Mouse (Mus musculus): ENCODE data around the gene Sh3rf3.

Gene Sh3rf3

GRCm38 (mm10) chr10:58855199-58855751, 42.1 kb downstream of the Sh3rf3 start:
- DNase-seq = no peak

- DNase-seq = no peak
Measured at GRCm38 (mm10) chr10:58855814-58856213, 42.7 kb downstream of the Sh3rf3 start.

- no peak for DNase-seq
Measured at GRCm38 (mm10) chr10:58856742-58857141, 43.6 kb downstream of the Sh3rf3 start.

- DNase-seq = no peak
Measured at GRCm38 (mm10) chr10:58864735-58865134, 51.6 kb downstream of the Sh3rf3 start.

GRCm38 (mm10) chr10:58867536-58867935, 54.4 kb downstream of the Sh3rf3 start:
- no peak for DNase-seq

GRCm38 (mm10) chr10:58869836-58870235, 56.7 kb downstream of the Sh3rf3 start:
- DNase-seq = no peak

GRCm38 (mm10) chr10:58871149-58871820, 58.1 kb downstream of the Sh3rf3 start:
- DNase-seq = no peak

GRCm38 (mm10) chr10:58871821-58872577, 58.8 kb downstream of the Sh3rf3 start:
- DNase-seq = no peak

GRCm38 (mm10) chr10:58877835-58878234, 64.7 kb downstream of the Sh3rf3 start:
- no peak for DNase-seq

GRCm38 (mm10) chr10:58878636-58879035, 65.5 kb downstream of the Sh3rf3 start:
- DNase-seq = no peak

GRCm38 (mm10) chr10:58882741-58883140, 69.6 kb downstream of the Sh3rf3 start:
- no peak for DNase-seq

GRCm38 (mm10) chr10:58885351-58885750, 72.2 kb downstream of the Sh3rf3 start:
- DNase-seq = no peak

GRCm38 (mm10) chr10:58885816-58886215, 72.7 kb downstream of the Sh3rf3 start:
- DNase-seq = no peak

GRCm38 (mm10) chr10:58890671-58891439, 77.7 kb downstream of the Sh3rf3 start:
- no peak for DNase-seq

GRCm38 (mm10) chr10:58895431-58895830, 82.3 kb downstream of the Sh3rf3 start:
- DNase-seq = no peak

- no peak for DNase-seq
Measured at GRCm38 (mm10) chr10:58897009-58897543, 83.9 kb downstream of the Sh3rf3 start.

- no peak for DNase-seq
Measured at GRCm38 (mm10) chr10:58905253-58905652, 92.1 kb downstream of the Sh3rf3 start.

- no peak for DNase-seq
Measured at GRCm38 (mm10) chr10:58907001-58907443, 93.9 kb downstream of the Sh3rf3 start.

GRCm38 (mm10) chr10:58908451-58908850, 95.3 kb downstream of the Sh3rf3 start:
- no peak for DNase-seq

GRCm38 (mm10) chr10:58915301-58916245, 102.4 kb downstream of the Sh3rf3 start:
- no peak for DNase-seq

- DNase-seq = no peak
Measured at GRCm38 (mm10) chr10:58921643-58922188, 108.6 kb downstream of the Sh3rf3 start.
